Mouse (Mus musculus): ENCODE results near the gene Smg9.
"Not testable (repeated sequence)": the region's sequence is repeated elsewhere in the genome, so short reads cannot be mapped to it uniquely, and the experiment has no call there.

Gene Smg9

GRCm38 (mm10) chr7:24378049-24378701 lies 21.2 kb upstream of the Smg9 start:
- DNase-seq = no peak

GRCm38 (mm10) chr7:24379934-24380333 lies 19.5 kb upstream of the Smg9 start:
- DNase-seq = no peak

- DNase-seq = no peak
Observed at GRCm38 (mm10) chr7:24380370-24380769, 19.0 kb upstream of the Smg9 start.

- DNase-seq = no peak
Observed at GRCm38 (mm10) chr7:24382730-24383372, 16.6 kb upstream of the Smg9 start.

- DNase-seq = no peak
Observed at GRCm38 (mm10) chr7:24384070-24384469, 15.3 kb upstream of the Smg9 start.

- DNase-seq = no peak
Observed at GRCm38 (mm10) chr7:24384827-24385226, 14.6 kb upstream of the Smg9 start.

- no peak for DNase-seq
Observed at GRCm38 (mm10) chr7:24387059-24387556, 12.3 kb upstream of the Smg9 start.

- DNase-seq = no peak
Observed at GRCm38 (mm10) chr7:24389516-24390187, 9.8 kb upstream of the Smg9 start.

GRCm38 (mm10) chr7:24390512-24390911 lies 8.9 kb upstream of the Smg9 start:
- no peak for DNase-seq

GRCm38 (mm10) chr7:24391077-24391476 lies 8.3 kb upstream of the Smg9 start:
- no peak for DNase-seq

- no peak for DNase-seq
Observed at GRCm38 (mm10) chr7:24391687-24392086, 7.7 kb upstream of the Smg9 start.

- DNase-seq = no peak
Observed at GRCm38 (mm10) chr7:24394054-24394453, 5.4 kb upstream of the Smg9 start.

- no peak for DNase-seq
Observed at GRCm38 (mm10) chr7:24394475-24395161, 4.8 kb upstream of the Smg9 start.

- DNase-seq = no peak
Observed at GRCm38 (mm10) chr7:24396832-24397231, 2.6 kb upstream of the Smg9 start.

GRCm38 (mm10) chr7:24398364-24398913 lies 980 bp upstream of the Smg9 start:
- DNase-seq = no peak

GRCm38 (mm10) chr7:24400082-24400452 lies 648 bp downstream of the Smg9 start:
- DNase-seq = no peak

- DNase-seq = not testable (repeated sequence)
Observed at GRCm38 (mm10) chr7:24400489-24400888, 1.1 kb downstream of the Smg9 start.

- no peak for DNase-seq
Observed at GRCm38 (mm10) chr7:24402851-24403250, 3.4 kb downstream of the Smg9 start.

- no peak for DNase-seq
Observed at GRCm38 (mm10) chr7:24405649-24406048, 6.2 kb downstream of the Smg9 start.

- peak; percentile 69 for DNase-seq
Observed at GRCm38 (mm10) chr7:24406528-24407344, 7.3 kb downstream of the Smg9 start.

GRCm38 (mm10) chr7:24408186-24408585 lies 8.8 kb downstream of the Smg9 start:
- DNase-seq = no peak

GRCm38 (mm10) chr7:24410123-24410522 lies 10.7 kb downstream of the Smg9 start:
- DNase-seq = no peak
